Mouse (Mus musculus): ENCODE measurements around the gene Commd2.

- TF ChIP-seq GATA1 (IDR thresholded peaks at IDR 0.05; ENCODE audit: low read length) (no peak), TAL1 (IDR thresholded peaks at IDR 0.05; ENCODE audit: low read length) (no peak)
Observed at GRCm38 (mm10) chr3:57696779-57697178, 45.3 kb upstream of the Commd2 start.

All from erythroblast, embryonic 14.5 days (primary cell).